Mouse (Mus musculus) cerebellum, postnatal 4 days (tissue): ENCODE data around the gene Nxph2.
"Not testable (repeated sequence)": the region's sequence is repeated elsewhere in the genome, so short reads cannot be mapped to it uniquely, and the experiment has no call there.

Source experiments
- DNase-seq, 2 experiments: peaks; one replicate each; pipeline ENCODE4 v3.0.0; 2022; ENCODE audit warnings: low spot score in 2 of 2, mixed read lengths in 1 of 2

Gene Nxph2

DNA sequence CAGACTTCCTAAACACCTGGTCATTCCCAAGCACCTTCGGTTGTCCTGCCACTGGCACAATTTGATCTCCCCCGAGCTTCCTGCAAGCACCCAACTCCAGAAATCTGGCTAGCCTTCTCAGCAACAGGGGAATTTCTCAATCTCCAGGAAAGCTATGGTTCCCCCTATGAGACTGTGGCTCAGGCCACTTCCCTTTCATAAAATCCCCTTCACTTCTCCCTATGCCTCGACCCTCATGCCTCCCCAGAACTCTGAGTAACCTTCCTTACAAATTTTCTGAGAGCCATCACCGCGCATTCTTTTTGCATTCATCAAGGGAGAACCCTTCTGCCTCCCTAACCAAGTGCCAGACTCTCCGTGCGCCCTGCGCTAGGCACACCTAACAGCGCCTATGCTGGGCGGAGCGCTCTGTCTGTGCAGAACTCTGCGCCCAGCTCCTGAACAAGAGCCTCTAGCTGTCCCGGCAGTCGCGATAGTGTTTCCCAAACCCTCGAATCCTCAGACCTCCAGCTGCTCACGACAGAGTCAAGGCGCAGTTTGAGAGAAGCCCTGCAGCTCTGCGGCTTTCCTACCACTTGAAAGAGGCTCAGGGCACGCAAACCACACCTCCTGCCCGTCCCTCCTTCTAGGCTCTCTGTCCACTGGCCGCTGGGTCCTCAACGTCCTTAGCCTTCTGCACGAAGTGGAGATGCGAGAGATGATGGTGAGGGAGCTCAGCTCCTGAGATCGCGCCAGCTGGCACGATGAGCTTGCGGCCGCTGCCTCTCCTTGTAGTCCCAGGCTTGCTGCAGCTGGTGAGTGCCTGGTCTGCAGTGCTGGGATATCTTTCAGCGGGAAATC, at the start of gene Nxph2:
Gene Nxph2 (plus strand): TSS at position 501 of the 840 bp plus-strand sequence.
- DNase-seq: peak in 1 of 2 experiments; percentile 37

DNA sequence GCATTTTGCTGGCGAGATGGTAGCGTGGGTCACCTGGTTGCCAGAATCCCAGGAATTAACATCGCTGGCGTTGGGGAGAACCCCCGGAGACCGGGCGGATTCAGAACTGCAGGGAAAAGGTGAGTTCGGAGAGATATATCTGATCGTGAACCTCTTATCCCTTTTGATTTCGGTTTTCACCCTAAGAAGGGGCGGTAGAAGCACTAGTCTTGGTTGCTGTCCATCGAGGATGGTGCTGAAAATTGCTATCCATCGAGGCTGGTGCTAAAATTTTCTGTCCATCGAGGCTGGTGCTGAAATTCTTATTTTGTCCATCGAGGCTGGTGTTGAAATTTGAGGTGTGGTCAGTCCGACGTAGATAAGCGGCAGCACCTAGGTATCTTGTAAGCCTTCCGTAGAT, 30.1 kb upstream of the Nxph2 start:
- DNase-seq: not testable (repeated sequence)

DNA sequence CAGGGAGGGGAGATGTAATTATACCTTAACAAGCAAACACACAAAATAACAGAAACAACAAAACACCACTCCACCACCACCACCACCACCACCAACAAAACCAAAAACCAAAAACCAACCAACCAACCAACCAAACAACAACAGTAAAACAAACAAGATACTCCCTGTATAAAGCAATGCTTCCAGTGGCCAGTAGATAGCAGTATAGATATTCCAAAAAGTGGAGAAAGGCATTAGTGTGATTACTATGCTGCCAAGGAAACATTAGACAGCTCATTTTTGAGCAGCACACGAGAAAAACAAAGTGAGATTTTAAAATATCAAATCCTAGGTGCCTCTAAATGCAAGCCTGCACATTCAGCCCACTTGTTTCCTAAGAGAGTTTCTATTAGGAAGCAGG, 6.2 kb upstream of the Nxph2 start:
- DNase-seq: no peak
